20 mouse cellular contexts compared by ENCODE assay signal in the genomic region with DNA sequence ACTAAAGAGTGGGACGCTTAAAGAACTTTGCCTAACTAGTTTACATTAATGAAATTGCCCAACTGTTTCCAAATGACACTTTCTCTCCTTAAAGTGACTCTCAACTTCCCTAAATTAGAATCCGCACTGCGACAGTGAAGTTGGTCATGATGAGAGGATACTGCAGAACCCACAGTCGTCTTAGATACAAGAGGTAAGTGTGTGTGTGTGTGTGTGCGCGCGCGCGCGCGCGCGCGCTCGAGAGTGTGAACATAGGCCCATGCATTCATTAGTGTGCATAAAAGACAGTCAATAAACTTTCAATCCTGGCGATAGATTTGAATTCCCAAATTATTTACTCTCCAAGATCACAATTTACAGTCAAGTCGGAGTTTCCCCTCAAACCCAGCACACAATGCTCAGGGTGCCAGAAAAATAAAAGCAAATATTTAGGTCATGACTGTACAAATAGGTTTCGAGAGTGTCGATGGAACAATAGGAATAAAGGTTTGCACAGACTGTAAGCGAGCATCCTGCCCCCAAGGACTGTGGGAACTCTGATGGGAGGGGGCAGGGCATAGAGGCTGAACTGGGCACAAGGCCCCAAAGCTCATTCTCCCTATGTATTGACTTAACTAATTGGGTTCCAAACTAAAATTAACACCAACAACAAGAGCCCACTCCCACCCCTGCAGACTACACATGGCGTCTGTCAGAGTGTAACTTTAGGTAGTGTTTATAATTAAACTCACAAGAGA.
A peak's percentile ranks its signal among the peaks of the same experiment; 100 is the strongest.
DNase-seq lines count a peak whose midpoint lies in the region; ATAC-seq and TF ChIP-seq lines count a peak whose summit lies in the region.
"Had no signal": no experiment of that assay in that cellular context is flagged by ENCODE, and none has a peak within 500 bp of the region (broad histone marks: within the 10 kb centered on the region; RNA-seq: fewer than 3 reads in every experiment).

No protein-coding gene starts in this region.

- DNase-seq in heart, adult 11 months: peak; percentile 53
- no peak for DNase-seq in heart, embryonic 10.5 days (ENCODE audit: low spot score)
- no peak for DNase-seq in midbrain, postnatal 0 days (ENCODE audit: low spot score)
- DNase-seq in hindbrain, embryonic 14.5 days (ENCODE audit: low spot score): no peak
- DNase-seq in retina, postnatal 1 day: peak; percentile 50
- no peak for DNase-seq in kidney, postnatal 25 days
- DNase-seq: adrenal gland, adult 8-10 months; B cell, adult 2 months; cerebellum, adult 18-20 months; cerebellum, postnatal 36 days; heart, adult 18-20 months; kidney, adult 9 months; lung, adult 2 months; thymus, adult 2 months had no signal

- no peaks in the 10 kb centered on the region for H3K4me1 ChIP-seq in heart, embryonic 10.5 days
- H3K4me1 ChIP-seq in midbrain, embryonic 13.5 days (replicated peaks): peaks cover 17% of the 10 kb centered on the region
- no peaks in the 10 kb centered on the region for H3K4me1 ChIP-seq in midbrain, postnatal 0 days (ENCODE audit: insufficient read depth, low read length)
- peaks cover 18% of the 10 kb centered on the region for H3K4me1 ChIP-seq in hindbrain, embryonic 14.5 days (replicated peaks; ENCODE audit: control insufficient read depth, insufficient read depth, low read length)
- H3K4me1 ChIP-seq: embryonic facial prominence, embryonic 13.5 days; heart, embryonic 15.5 days; stomach, embryonic 15.5 days had no signal

- no peak overlapping the region for H3K9ac ChIP-seq in midbrain, embryonic 13.5 days (replicated peaks)
- H3K9ac ChIP-seq in midbrain, postnatal 0 days (replicated peaks; ENCODE audit: low read length, poor library complexity, severe bottlenecking): no peak overlapping the region
- H3K9ac ChIP-seq in hindbrain, embryonic 14.5 days: no peak overlapping the region
- H3K9ac ChIP-seq: embryonic facial prominence, embryonic 13.5 days; heart, embryonic 15.5 days; stomach, embryonic 15.5 days had no signal

- 39% methylated on average over 21 of the region's 21 CpGs for WGBS in heart, embryonic 10.5 days
- 21% methylated on average over 21 of the region's 21 CpGs for WGBS in midbrain, embryonic 13.5 days
- WGBS in midbrain, postnatal 0 days: 35% methylated on average over 21 of the region's 21 CpGs
- 26% methylated on average over 21 of the region's 21 CpGs for WGBS in hindbrain, embryonic 14.5 days

- ATAC-seq in midbrain, embryonic 13.5 days: peak; percentile 40
- ATAC-seq in midbrain, postnatal 0 days (ENCODE audit: low FRiP score): no peak
- ATAC-seq in hindbrain, embryonic 14.5 days (ENCODE audit: low FRiP score): peak; percentile 57; the same call in 1 of the 2 replicates

- no peak overlapping the region for H3K4me3 ChIP-seq in heart, embryonic 10.5 days
- no peak overlapping the region for H3K4me3 ChIP-seq in midbrain, embryonic 13.5 days (replicated peaks)
- H3K4me3 ChIP-seq in midbrain, postnatal 0 days (ENCODE audit: low read depth, low read length): no peak overlapping the region
- no peak overlapping the region for H3K4me3 ChIP-seq in hindbrain, embryonic 14.5 days (replicated peaks; ENCODE audit: low read length)
- H3K4me3 ChIP-seq: embryonic facial prominence, embryonic 13.5 days; heart, embryonic 15.5 days; stomach, embryonic 15.5 days had no signal

- peaks cover 8% of the 10 kb centered on the region; the same call in 1 of the 2 replicates for H3K27me3 ChIP-seq in heart, embryonic 10.5 days (ENCODE audit: insufficient read depth, poor library complexity, severe bottlenecking)
- H3K27me3 ChIP-seq in midbrain, embryonic 13.5 days: peaks cover 45% of the 10 kb centered on the region
- H3K27me3 ChIP-seq in midbrain, postnatal 0 days (ENCODE audit: insufficient read depth, low read length): peaks cover 5% of the 10 kb centered on the region; the same call in 1 of the 2 replicates
- peaks cover 9% of the 10 kb centered on the region; the same call in 1 of the 2 replicates for H3K27me3 ChIP-seq in hindbrain, embryonic 14.5 days (ENCODE audit: control insufficient read depth, insufficient read depth, low read length)
- H3K27me3 ChIP-seq: stomach, embryonic 15.5 days had no signal

- peak overlapping the region; percentile 16; the same call in 1 of the 2 replicates for H3K4me2 ChIP-seq in midbrain, embryonic 13.5 days (replicated peaks)
- no peak overlapping the region for H3K4me2 ChIP-seq in midbrain, postnatal 0 days (ENCODE audit: low read depth, low read length, poor library complexity, severe bottlenecking)
- H3K4me2 ChIP-seq in hindbrain, embryonic 14.5 days (replicated peaks): peak overlapping the region; percentile 14; the same call in 1 of the 2 replicates
- H3K4me2 ChIP-seq: embryonic facial prominence, embryonic 13.5 days; heart, embryonic 15.5 days; liver, embryonic 11.5 days; stomach, embryonic 15.5 days had no signal

- no peaks in the 10 kb centered on the region for H3K9me3 ChIP-seq in heart, embryonic 10.5 days
- no peaks in the 10 kb centered on the region for H3K9me3 ChIP-seq in midbrain, embryonic 13.5 days
- no peaks in the 10 kb centered on the region for H3K9me3 ChIP-seq in midbrain, postnatal 0 days (ENCODE audit: low read length)
- no peaks in the 10 kb centered on the region for H3K9me3 ChIP-seq in hindbrain, embryonic 14.5 days (ENCODE audit: control insufficient read depth, low read length)
- H3K9me3 ChIP-seq: embryonic facial prominence, embryonic 13.5 days; heart, embryonic 15.5 days; stomach, embryonic 15.5 days had no signal

- H3K27ac ChIP-seq in heart, embryonic 10.5 days: no peak overlapping the region
- H3K27ac ChIP-seq in midbrain, embryonic 13.5 days: no peak overlapping the region
- H3K27ac ChIP-seq in midbrain, postnatal 0 days (ENCODE audit: low read depth, low read length): no peak overlapping the region
- no peak overlapping the region for H3K27ac ChIP-seq in hindbrain, embryonic 14.5 days
- H3K27ac ChIP-seq: embryonic facial prominence, embryonic 13.5 days; heart, embryonic 15.5 days; macrophage; stomach, embryonic 15.5 days had no signal

- no peaks in the 10 kb centered on the region for H3K36me3 ChIP-seq in heart, embryonic 10.5 days
- H3K36me3 ChIP-seq in midbrain, embryonic 13.5 days: no peaks in the 10 kb centered on the region
- H3K36me3 ChIP-seq in midbrain, postnatal 0 days (ENCODE audit: insufficient read depth, low read length): no peaks in the 10 kb centered on the region
- no peaks in the 10 kb centered on the region for H3K36me3 ChIP-seq in hindbrain, embryonic 14.5 days (replicated peaks; ENCODE audit: control insufficient read depth, insufficient read depth)
- H3K36me3 ChIP-seq: embryonic facial prominence, embryonic 13.5 days; heart, embryonic 15.5 days; stomach, embryonic 15.5 days had no signal

- no peak for TF ChIP-seq CTCF in midbrain, postnatal 0 days (IDR thresholded peaks at IDR 0.05)

Comparison
In these comparisons a context has a peak if more than half of its experiments do, and no peak if none do; other contexts are left out.
1. DNase-seq: peak in heart, adult 11 months (single experiment) and retina, postnatal 1 day (single experiment); none in heart, embryonic 10.5 days (single experiment), midbrain, postnatal 0 days (single experiment), hindbrain, embryonic 14.5 days (single experiment) and kidney, postnatal 25 days (0 of 2).